Comparison of ENCODE assay signal across 9 mouse cellular contexts in genomic region chr11:89921146-89921545, GRCm38 (mm10).
DNase-seq lines count a peak whose midpoint lies in the region; ATAC-seq lines count a peak whose summit lies in the region.
"Had no signal": no experiment of that assay in that cellular context is flagged by ENCODE, and none has a peak within 500 bp of the region (broad histone marks: within the 10 kb centered on the region; RNA-seq: fewer than 3 reads in every experiment).

No protein-coding gene starts in this region.

- no peak overlapping the region for H3K4me2 ChIP-seq in intestine, embryonic 16.5 days (ENCODE audit: low read depth, low read length)
- H3K4me2 ChIP-seq: liver, embryonic 15.5 days had no signal

- intact Hi-C loops in left cerebral cortex, postnatal 10 days (cut with DNase I), result loop anchor here (10.0 kb wide), 4 partner anchors 376 to 816 kb away; partner anchors contain the start of gene Nog

- no peak overlapping the region for H3K4me3 ChIP-seq in intestine, embryonic 16.5 days (ENCODE audit: low read length)
- H3K4me3 ChIP-seq: liver, embryonic 15.5 days had no signal

- no peaks in the 10 kb centered on the region for H3K27me3 ChIP-seq in intestine, embryonic 16.5 days (replicated peaks; ENCODE audit: control insufficient read depth, insufficient read depth, low read length)

- 0 out of 2 replicates have a peak, but pooled peaks have one; percentile 60 for ATAC-seq in intestine, embryonic 16.5 days
- ATAC-seq in erythroblast, adult 5-6 weeks (replicated peaks; ENCODE audit: low FRiP score, poor library complexity, severe bottlenecking), result no peak

- no peaks in the 10 kb centered on the region for H3K9me3 ChIP-seq in intestine, embryonic 16.5 days (ENCODE audit: control insufficient read depth, low read length)
- H3K9me3 ChIP-seq: liver, embryonic 15.5 days had no signal

- peak; percentile 25 to 46 for DNase-seq in urinary bladder, adult 18-20 months (ENCODE audit: low spot score in 2 of 2)
- DNase-seq in urinary bladder, postnatal 10 days (ENCODE audit: low spot score), result no peak
- DNase-seq in embryo, embryonic 10.5 days (ENCODE audit: low spot score), result peak; percentile 45
- peak; percentile 70 to 72 for DNase-seq in left cerebral cortex, postnatal 10 days (ENCODE audit: extremely low spot score in 1 of 2, low spot score in 2 of 2)
- DNase-seq in right cerebral cortex, adult 18-20 months, result peak; percentile 66
- no peak for DNase-seq in spleen, postnatal 10 days (ENCODE audit: low spot score in 2 of 2)

- H3K27ac ChIP-seq in intestine, embryonic 16.5 days (ENCODE audit: low read length), result no peak overlapping the region
- H3K27ac ChIP-seq: liver, embryonic 15.5 days had no signal

- no peaks in the 10 kb centered on the region for H3K36me3 ChIP-seq in intestine, embryonic 16.5 days (ENCODE audit: control insufficient read depth, insufficient read depth, low read length)
- H3K36me3 ChIP-seq: liver, embryonic 15.5 days had no signal

- no peak overlapping the region for H3K9ac ChIP-seq in intestine, embryonic 16.5 days (ENCODE audit: low read depth, low read length)
- H3K9ac ChIP-seq: liver, embryonic 15.5 days had no signal

- WGBS in intestine, embryonic 16.5 days, result 48% methylated on average over 6 of the region's 6 CpGs

- H3K4me1 ChIP-seq in intestine, embryonic 16.5 days (ENCODE audit: control insufficient read depth, insufficient read depth, low read length), result no peaks in the 10 kb centered on the region; the same call in 1 of the 2 replicates
- H3K4me1 ChIP-seq: liver, embryonic 15.5 days had no signal

Comparison
In these comparisons a context has a peak if more than half of its experiments do, and no peak if none do; other contexts are left out.
1. DNase-seq: peak in urinary bladder, adult 18-20 months (2 of 2), embryo, embryonic 10.5 days (single experiment), left cerebral cortex, postnatal 10 days (2 of 2) and right cerebral cortex, adult 18-20 months (single experiment); none in urinary bladder, postnatal 10 days (single experiment) and spleen, postnatal 10 days (0 of 2).